Mouse (Mus musculus) intestine, embryonic 16.5 days (tissue): ENCODE results near the gene Slc3a1. TPM values are rescaled to one million over a fixed set of nuclear protein-coding genes. Genes with fewer than 3 reads are reported as not detected.

Experiments used
- ATAC-seq: fragments of 200-750 bp; cut with Nextera tagmentation; 2 replicates; pipeline ENCODE4 v1.8.0; 2017; ENCODE audit warnings: moderate TSS enrichment, moderate library complexity
- H3K27ac ChIP-seq: fragments of 300-500 bp; sonication (generic); 2 replicates; pipeline ENCODE4 v1.5.1; 2014; ENCODE audit warnings: mild to moderate bottlenecking, low read length
- H3K27me3 ChIP-seq: fragments of 300-500 bp; sonication (generic); replicated peaks from 2 replicates; pipeline ENCODE4 v1.6.1; 2014; ENCODE audit warnings: low read length, control low read depth, mixed read lengths; ENCODE audit not compliant: control insufficient read depth, insufficient read depth
- H3K36me3 ChIP-seq: fragments of 300-500 bp; sonication (generic); 2 replicates; pipeline ENCODE4 v1.6.1; 2014; ENCODE audit warnings: low read length, control low read depth; ENCODE audit not compliant: control insufficient read depth, insufficient read depth
- H3K4me1 ChIP-seq: fragments of 300-500 bp; sonication (generic); 2 replicates; pipeline ENCODE4 v1.6.1; 2014; ENCODE audit warnings: low read length, control low read depth, mixed read lengths; ENCODE audit not compliant: control insufficient read depth, insufficient read depth
- H3K4me2 ChIP-seq: fragments of 300-500 bp; sonication (generic); 2 replicates; pipeline ENCODE4 v1.6.1; 2014; ENCODE audit warnings: low read depth, low read length, control low read depth
- H3K4me3 ChIP-seq: fragments of 300-500 bp; sonication (generic); 2 replicates; pipeline ENCODE4 v1.5.1; 2014; ENCODE audit warnings: mild to moderate bottlenecking, low read length
- H3K9ac ChIP-seq: fragments of 300-500 bp; sonication (generic); 2 replicates; pipeline ENCODE4 v1.6.1; 2014; ENCODE audit warnings: low read depth, low read length
- H3K9me3 ChIP-seq: fragments of 300-500 bp; sonication (generic); 2 replicates; pipeline ENCODE4 v1.6.1; 2016; ENCODE audit warnings: low read length, control low read depth; ENCODE audit not compliant: control insufficient read depth
- WGBS: fragments of 180-500 bp; shearing (Covaris S2); extraction: QIAGEN DNeasy Blood & Tissue Kit; methylation state at CpG from one replicate; pipeline ENCODE4 v1.1.7; 2014; 5-methylcytosine and 5-hydroxymethylcytosine counted together
- polyA plus RNA-seq: library from polyadenylated mRNA; unstranded; fragments of >200 nt; fragmentation: Nextera tagmentation; extraction: Ambion mirVana; gene quantifications from 2 replicates; pipeline ENCODE4 v1.2.1, GENCODE M21; 2015

The Slc3a1 gene
- polyA plus RNA-seq, 1 experiment from 2014 or later: 72.2 TPM

DNA sequence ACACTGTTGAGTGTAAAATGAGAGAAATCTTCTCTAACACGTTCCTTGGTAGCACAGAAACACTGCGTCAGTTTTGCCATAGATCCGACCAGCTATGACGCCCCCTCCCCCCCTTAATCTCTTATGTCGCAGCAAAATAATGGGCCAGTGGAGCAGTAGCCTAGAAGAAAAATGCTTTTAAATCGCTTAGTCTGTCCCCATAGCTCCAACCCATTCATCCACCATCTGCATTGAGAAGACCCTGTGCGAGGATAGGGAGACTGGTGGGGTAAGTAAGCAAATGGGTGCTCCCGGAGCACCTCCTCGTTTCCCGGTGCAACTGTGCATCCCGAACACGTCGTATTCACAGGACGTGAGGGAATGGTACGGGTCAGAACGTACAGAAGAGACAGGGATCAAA is 61.4 kb downstream of the Slc3a1 start:
- peak overlapping the region; percentile 89 for H3K9ac ChIP-seq
- H3K9me3 ChIP-seq: no peaks in the 10 kb centered on the region
- no peaks in the 10 kb centered on the region for H3K27me3 ChIP-seq
- H3K27ac ChIP-seq: peak overlapping the region; percentile 82
- H3K4me2 ChIP-seq: peak overlapping the region; percentile 85
- peaks cover 7% of the 10 kb centered on the region for H3K4me1 ChIP-seq
- ATAC-seq: peak; percentile 7
- no peaks in the 10 kb centered on the region for H3K36me3 ChIP-seq
- WGBS: under 1% methylated on average over 16 of the region's 16 CpGs
- H3K4me3 ChIP-seq: peak overlapping the region; percentile 95

DNA sequence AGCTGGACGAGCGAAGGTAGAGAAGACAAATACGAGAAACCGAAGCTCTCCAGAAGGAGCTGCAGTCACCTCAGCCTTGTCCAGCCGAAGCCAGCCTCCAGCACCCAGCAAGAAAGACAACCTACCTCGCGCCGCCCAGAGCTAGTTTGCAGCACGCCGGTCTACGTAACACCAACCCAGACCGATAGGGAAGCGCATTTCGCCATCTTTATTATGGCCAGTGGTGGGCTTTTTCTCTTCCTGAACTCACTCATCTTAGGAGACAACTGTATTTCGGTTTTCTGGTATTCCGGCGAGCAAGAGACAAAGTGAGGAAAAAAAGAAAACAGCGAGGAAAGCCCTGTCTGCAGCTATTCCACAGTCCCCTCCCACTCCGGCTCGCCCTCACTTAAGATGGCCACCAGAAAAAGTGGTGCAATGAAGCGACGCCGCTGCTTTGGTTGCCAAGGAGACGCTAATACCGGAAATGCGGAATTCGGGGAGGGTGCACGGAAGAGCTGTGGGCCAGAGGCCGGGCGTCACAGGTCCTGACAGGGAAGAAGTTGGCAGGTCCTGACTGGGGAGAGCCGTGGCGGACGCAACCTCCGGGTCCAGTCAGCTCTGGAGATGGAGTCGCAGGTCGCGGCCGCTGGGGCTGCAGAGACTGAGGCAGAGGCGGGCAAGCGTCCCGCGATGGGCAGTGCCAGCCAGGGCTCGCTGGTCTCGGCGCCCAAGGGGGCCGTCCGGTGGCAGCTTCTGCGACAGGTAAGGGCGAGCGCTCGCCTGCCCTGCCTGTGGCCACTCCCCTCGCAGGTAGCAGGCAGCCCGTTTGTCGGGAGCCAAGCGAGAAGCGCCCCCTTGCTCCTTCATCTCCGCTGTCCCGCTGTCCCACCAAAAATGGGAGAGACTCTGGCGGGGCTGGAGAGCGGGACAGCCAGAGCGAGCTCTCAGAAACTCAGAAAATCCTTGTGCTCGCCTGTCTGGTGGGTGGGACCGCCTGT is 62.2 kb downstream of the Slc3a1 start, which contains the start of the genes Prepl and Camkmt:
TSS of gene Prepl (minus strand) at position 122 of the 980 bp plus-strand sequence.
TSS of gene Camkmt (plus strand) at position 433 of the 980 bp plus-strand sequence.
- peaks cover 7% of the 10 kb centered on the region for H3K4me1 ChIP-seq
- ATAC-seq: peak; percentile 99
- peak within 1 kb of the TSS; percentile 90 for H3K27ac ChIP-seq
- H3K36me3 ChIP-seq: no peaks in the 10 kb centered on the region
- no peaks in the 10 kb centered on the region for H3K27me3 ChIP-seq
- under 1% methylated on average over 63 of the region's 63 CpGs for WGBS
- H3K9ac ChIP-seq: peak within 1 kb of the TSS; percentile 89
- H3K4me3 ChIP-seq: peak within 1 kb of the TSS; percentile 95
- H3K9me3 ChIP-seq: no peaks in the 10 kb centered on the region
- peak within 1 kb of the TSS; percentile 85 for H3K4me2 ChIP-seq

GRCm38 (mm10) chr17:85091762-85092161 is 63.6 kb downstream of the Slc3a1 start:
- no peak for ATAC-seq
- H3K4me3 ChIP-seq: no peak overlapping the region; the same call in 1 of the 2 replicates

GRCm38 (mm10) chr17:85096396-85096795 is 68.2 kb downstream of the Slc3a1 start:
- Histone ChIP-seq H3K4me1 (peaks cover under 1% of the 10 kb centered on the region; the same call in 1 of the 2 replicates), H3K4me3 (no peak overlapping the region), H3K9ac (no peak overlapping the region), H3K9me3 (peaks cover 3% of the 10 kb centered on the region), H3K36me3 (peaks cover 15% of the 10 kb centered on the region), H3K4me2 (no peak overlapping the region), H3K27me3 (no peaks in the 10 kb centered on the region), H3K27ac (no peak overlapping the region)
- WGBS: 96% methylated on average over 3 of the region's 3 CpGs
- ATAC-seq: no peak

More at GRCm38 (mm10) chr17:85091762-85092161, 63.6 kb downstream of the Slc3a1 start:
- H3K4me2 ChIP-seq: peak overlapping the region; percentile 85; the same call in 1 of the 2 replicates
- H3K27ac ChIP-seq: no peak overlapping the region
- peaks cover 7% of the 10 kb centered on the region for H3K4me1 ChIP-seq
- no peak overlapping the region for H3K9ac ChIP-seq
- H3K9me3 ChIP-seq: no peaks in the 10 kb centered on the region
- H3K36me3 ChIP-seq: no peaks in the 10 kb centered on the region
- H3K27me3 ChIP-seq: no peaks in the 10 kb centered on the region
- WGBS: 91% methylated on average over 6 of the region's 6 CpGs

- H3K4me1 ChIP-seq: no peaks in the 10 kb centered on the region
- H3K27me3 ChIP-seq: no peaks in the 10 kb centered on the region
- no peak for ATAC-seq
- H3K27ac ChIP-seq: no peak overlapping the region
- no peak overlapping the region for H3K4me3 ChIP-seq
- 94% methylated on average over 7 of the region's 7 CpGs for WGBS
- no peak overlapping the region for H3K9ac ChIP-seq
- H3K4me2 ChIP-seq: no peak overlapping the region
- peaks cover 15% of the 10 kb centered on the region for H3K36me3 ChIP-seq
- peaks cover 3% of the 10 kb centered on the region for H3K9me3 ChIP-seq
Measured at GRCm38 (mm10) chr17:85098677-85099323, 70.6 kb downstream of the Slc3a1 start.

- Histone ChIP-seq H3K9ac (no peak overlapping the region), H3K4me2 (no peak overlapping the region), H3K27ac (no peak overlapping the region), H3K4me3 (no peak overlapping the region), H3K36me3 (peaks cover 15% of the 10 kb centered on the region), H3K27me3 (no peaks in the 10 kb centered on the region), H3K4me1 (no peaks in the 10 kb centered on the region), H3K9me3 (peaks cover 3% of the 10 kb centered on the region)
- WGBS: 83% methylated on average over 3 of the region's 3 CpGs
- no peak for ATAC-seq
Measured at GRCm38 (mm10) chr17:85100232-85100631, 72.1 kb downstream of the Slc3a1 start.

- Histone ChIP-seq H3K9ac (no peak overlapping the region), H3K4me1 (no peaks in the 10 kb centered on the region), H3K27ac (no peak overlapping the region), H3K4me3 (no peak overlapping the region), H3K4me2 (no peak overlapping the region), H3K36me3 (peaks cover 15% of the 10 kb centered on the region), H3K27me3 (no peaks in the 10 kb centered on the region), H3K9me3 (peaks cover 3% of the 10 kb centered on the region)
- 79% methylated on average over 7 of the region's 7 CpGs for WGBS
- ATAC-seq: no peak
Measured at GRCm38 (mm10) chr17:85101751-85102150, 73.6 kb downstream of the Slc3a1 start.

DNA sequence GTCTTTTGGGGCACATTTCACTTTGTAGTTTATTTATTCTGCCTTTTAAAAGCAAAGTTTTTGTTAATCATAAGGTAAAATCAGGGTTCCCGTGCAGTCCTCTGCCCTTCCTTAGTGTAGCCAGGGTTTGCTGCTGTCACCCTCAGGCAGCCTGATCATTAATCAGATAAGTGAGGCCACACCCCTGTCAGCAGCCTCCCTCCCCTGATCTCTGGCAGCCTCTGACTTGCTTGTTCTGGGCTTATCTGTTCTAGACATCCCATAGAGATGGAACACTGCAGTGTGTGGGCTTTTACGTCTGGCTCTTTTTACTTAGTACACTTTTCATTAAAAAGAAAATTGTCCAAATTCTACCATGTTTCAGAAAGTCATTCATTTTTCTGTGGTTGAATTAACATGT is 75.1 kb downstream of the Slc3a1 start:
- Histone ChIP-seq H3K27ac (no peak overlapping the region), H3K4me2 (no peak overlapping the region), H3K36me3 (0 out of 2 replicates have a peak, but pooled peaks cover 8% of the 10 kb centered on the region), H3K4me3 (no peak overlapping the region), H3K27me3 (no peaks in the 10 kb centered on the region), H3K9ac (no peak overlapping the region), H3K4me1 (no peaks in the 10 kb centered on the region), H3K9me3 (no peaks in the 10 kb centered on the region; the same call in 1 of the 2 replicates)
- WGBS: 35% methylated on average over 2 of the region's 2 CpGs
- ATAC-seq: peak; percentile 66; the same call in 1 of the 2 replicates

DNA sequence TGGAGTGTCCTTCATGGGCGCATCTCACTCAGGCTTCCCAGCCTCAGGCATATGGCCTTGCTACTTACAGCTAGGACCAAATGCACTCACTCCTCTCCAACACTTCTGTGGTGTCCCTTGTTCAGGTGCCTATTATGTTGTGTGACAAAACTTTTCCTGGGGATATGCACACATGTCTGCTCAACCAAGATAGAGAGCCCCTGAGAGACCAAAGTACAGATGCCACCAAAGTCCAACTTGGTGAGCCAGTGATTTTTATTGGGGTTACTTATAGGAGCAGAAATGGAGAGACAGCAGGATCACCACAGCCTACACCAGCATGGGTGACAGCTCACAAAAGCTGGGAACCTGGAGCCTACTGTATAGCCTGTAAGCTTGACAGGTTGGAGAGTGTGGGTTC is 82.5 kb downstream of the Slc3a1 start:
- Histone ChIP-seq H3K4me2 (no peak overlapping the region), H3K4me3 (no peak overlapping the region), H3K27ac (no peak overlapping the region), H3K4me1 (no peaks in the 10 kb centered on the region), H3K9me3 (no peaks in the 10 kb centered on the region), H3K36me3 (no peaks in the 10 kb centered on the region), H3K9ac (no peak overlapping the region), H3K27me3 (no peaks in the 10 kb centered on the region)
- peak; percentile 56 for ATAC-seq
- WGBS: 100% methylated on average over 1 of the region's 1 CpGs
